Mouse (Mus musculus): ENCODE data around the gene Rpap2.

Rpap2 gene

GRCm38 (mm10) chr5:107597301-107598077, at the start of gene Rpap2, which contains the start of gene Glmn:
Gene Rpap2 (plus strand): TSS chr5:107597373.
Gene Glmn (minus strand): TSS chr5:107597888.
- DNase-seq (ENCODE audit: low spot score in 2 of 2), result peak; percentile 85 to 86

- no peak for DNase-seq (ENCODE audit: low spot score in 2 of 2)
These were observed 49.2 kb upstream of the Rpap2 start for GRCm38 (mm10) chr5:107547955-107548354.

- DNase-seq (ENCODE audit: low spot score in 2 of 2), result no peak
These were observed 48.7 kb upstream of the Rpap2 start for GRCm38 (mm10) chr5:107548444-107548843.

- DNase-seq (ENCODE audit: low spot score in 2 of 2), result no peak
These were observed 42.8 kb upstream of the Rpap2 start for GRCm38 (mm10) chr5:107554336-107554735.

- DNase-seq (ENCODE audit: low spot score in 2 of 2), result no peak
These were observed 40.2 kb upstream of the Rpap2 start for GRCm38 (mm10) chr5:107556969-107557368.

GRCm38 (mm10) chr5:107569148-107569547, 28.0 kb upstream of the Rpap2 start:
- no peak for DNase-seq (ENCODE audit: low spot score in 2 of 2)

GRCm38 (mm10) chr5:107598380-107598779, 1.2 kb downstream of the Rpap2 start:
- DNase-seq (ENCODE audit: low spot score in 2 of 2), result no peak

GRCm38 (mm10) chr5:107611224-107611623, 14.1 kb downstream of the Rpap2 start:
- peak; percentile 19 to 45 for DNase-seq (ENCODE audit: low spot score in 2 of 2)

GRCm38 (mm10) chr5:107617986-107618385, 20.8 kb downstream of the Rpap2 start:
- no peak for DNase-seq (ENCODE audit: low spot score in 2 of 2)

GRCm38 (mm10) chr5:107621327-107621726, 24.2 kb downstream of the Rpap2 start:
- DNase-seq (ENCODE audit: low spot score in 2 of 2), result no peak

- DNase-seq (ENCODE audit: low spot score in 2 of 2), result no peak
These were observed 36.5 kb downstream of the Rpap2 start for GRCm38 (mm10) chr5:107633651-107634050.

- DNase-seq (ENCODE audit: low spot score in 2 of 2), result no peak
These were observed 39.9 kb downstream of the Rpap2 start for GRCm38 (mm10) chr5:107637106-107637505.

GRCm38 (mm10) chr5:107638366-107638765, 41.2 kb downstream of the Rpap2 start:
- no peak for DNase-seq (ENCODE audit: low spot score in 2 of 2)

GRCm38 (mm10) chr5:107644595-107644994, 47.4 kb downstream of the Rpap2 start:
- DNase-seq (ENCODE audit: low spot score in 2 of 2), result no peak

GRCm38 (mm10) chr5:107645935-107646334, 48.8 kb downstream of the Rpap2 start:
- DNase-seq (ENCODE audit: low spot score in 2 of 2), result no peak

GRCm38 (mm10) chr5:107647580-107647979, 50.4 kb downstream of the Rpap2 start:
- DNase-seq (ENCODE audit: low spot score in 2 of 2), result no peak

GRCm38 (mm10) chr5:107648552-107649125, 51.5 kb downstream of the Rpap2 start:
- no peak for DNase-seq (ENCODE audit: low spot score in 2 of 2)

- no peak for DNase-seq (ENCODE audit: low spot score in 2 of 2)
These were observed 52.5 kb downstream of the Rpap2 start for GRCm38 (mm10) chr5:107649680-107650079.

GRCm38 (mm10) chr5:107650427-107650826, 53.3 kb downstream of the Rpap2 start:
- DNase-seq (ENCODE audit: low spot score in 2 of 2), result no peak

GRCm38 (mm10) chr5:107652055-107652660, 55.0 kb downstream of the Rpap2 start:
- DNase-seq (ENCODE audit: low spot score in 2 of 2), result no peak

GRCm38 (mm10) chr5:107678392-107678791, 81.2 kb downstream of the Rpap2 start:
- DNase-seq (ENCODE audit: low spot score in 2 of 2), result no peak

- no peak for DNase-seq (ENCODE audit: low spot score in 2 of 2)
These were observed 84.1 kb downstream of the Rpap2 start for GRCm38 (mm10) chr5:107681300-107681699.

- no peak for DNase-seq (ENCODE audit: low spot score in 2 of 2)
These were observed 87.2 kb downstream of the Rpap2 start for GRCm38 (mm10) chr5:107684380-107684779.

Measured in urinary bladder, postnatal 36 days (tissue).